Mouse (Mus musculus) limb, embryonic 14.5 days (tissue): ENCODE data around the gene Parp11. TPM values are rescaled to one million over a fixed set of nuclear protein-coding genes. Genes with fewer than 3 reads are reported as not detected.
"Not testable (repeated sequence)": the region's sequence is repeated elsewhere in the genome, so short reads cannot be mapped to it uniquely, and the experiment has no call there.

Experiments
- ATAC-seq: fragments of 200-750 bp; cut with Nextera tagmentation; 2 replicates; pipeline ENCODE4 v1.8.0; 2017; ENCODE audit warnings: low read depth, moderate number of reproducible peaks, moderate TSS enrichment; ENCODE audit not compliant: low FRiP score
- DNase-seq: peaks from one replicate; pipeline ENCODE4 v3.0.0-alpha.2; 2015; ENCODE audit warnings: low spot score
- H3K27ac ChIP-seq: fragments of 300-500 bp; sonication (generic); replicated peaks from 2 replicates; pipeline ENCODE4 v1.5.1; 2014; ENCODE audit warnings: low read depth, mild to moderate bottlenecking, low read length, moderate library complexity, mixed read lengths
- H3K27me3 ChIP-seq: fragments of 300-500 bp; sonication (generic); 2 replicates; pipeline ENCODE4 v1.6.1; 2014; ENCODE audit warnings: low read length, mixed read lengths; ENCODE audit not compliant: control insufficient read depth, insufficient read depth
- H3K36me3 ChIP-seq: fragments of 300-500 bp; sonication (generic); 2 replicates; pipeline ENCODE4 v1.6.1; 2014; ENCODE audit warnings: mild to moderate bottlenecking, low read length, moderate library complexity, mixed read lengths; ENCODE audit not compliant: control insufficient read depth, insufficient read depth
- H3K4me1 ChIP-seq: fragments of 300-500 bp; sonication (generic); 2 replicates; pipeline ENCODE4 v1.6.1; 2014; ENCODE audit warnings: antibody characterized with exemption, low read length, mixed read lengths; ENCODE audit not compliant: control insufficient read depth, insufficient read depth
- H3K4me2 ChIP-seq: fragments of 300-500 bp; sonication (generic); replicated peaks from 2 replicates; pipeline ENCODE4 v1.6.1; 2014; ENCODE audit warnings: low read depth, mild to moderate bottlenecking, low read length, moderate library complexity; ENCODE audit not compliant: severe bottlenecking
- H3K4me3 ChIP-seq: fragments of 300-500 bp; sonication (generic); replicated peaks from 2 replicates; pipeline ENCODE4 v1.5.1; 2014; ENCODE audit warnings: low read length
- H3K9ac ChIP-seq: fragments of 300-500 bp; sonication (generic); 2 replicates; pipeline ENCODE4 v1.6.1; 2014; ENCODE audit warnings: mild to moderate bottlenecking, low read depth, low read length, moderate library complexity; ENCODE audit not compliant: severe bottlenecking
- H3K9me3 ChIP-seq: fragments of 300-500 bp; sonication (generic); 2 replicates; pipeline ENCODE4 v1.6.1; 2016; ENCODE audit warnings: low read length; ENCODE audit not compliant: control insufficient read depth
- POLR2A ChIP-seq: fragments of 200-500 bp; IDR thresholded peaks from 2 replicates; pipeline ENCODE4 v1.8.0; 2012; ENCODE audit warnings: inconsistent platforms, mild to moderate bottlenecking, moderate library complexity, borderline replicate concordance; ENCODE audit not compliant: insufficient read depth, insufficient read length; ENCODE audit errors: extremely low read depth
- WGBS: fragments of 180-500 bp; shearing (Covaris S2); extraction: QIAGEN DNeasy Blood & Tissue Kit; methylation state at CpG from one replicate; pipeline ENCODE4 v1.1.7; 2014; 5-methylcytosine and 5-hydroxymethylcytosine counted together
- polyA plus RNA-seq, 2 experiments: library from polyadenylated mRNA; depleted of rRNA in 1 of 2; stranded (reverse) in 1 of 2; unstranded in 1 of 2; fragments of >200 nt; fragmentation: Nextera tagmentation in 1 of 2; extraction: Ambion mirVana in 1 of 2; gene quantifications; 2 replicates each; pipeline versions ENCODE4 v1.2.1 to v1.2.3; 2012 to 2014

The Parp11 gene
- polyA plus RNA-seq, 2 experiments = 25.4 to 27.8 TPM

- Histone ChIP-seq H3K9ac (0 out of 2 replicates have a peak overlapping the region, but pooled peaks have one; percentile 4), H3K27ac (no peak overlapping the region), H3K4me1 (peaks cover 10% of the 10 kb centered on the region), H3K4me2 (no peak overlapping the region), H3K9me3 (no peaks in the 10 kb centered on the region), H3K4me3 (no peak overlapping the region), H3K36me3 (peaks cover 19% of the 10 kb centered on the region), H3K27me3 (no peaks in the 10 kb centered on the region)
- DNase-seq = no peak
- TF ChIP-seq POLR2A = no peak
- 13% methylated on average over 6 of the region's 6 CpGs for WGBS
- ATAC-seq = no peak
Observed at GRCm38 (mm10) chr6:127495876-127496275, 49.2 kb downstream of the Parp11 start.

DNA sequence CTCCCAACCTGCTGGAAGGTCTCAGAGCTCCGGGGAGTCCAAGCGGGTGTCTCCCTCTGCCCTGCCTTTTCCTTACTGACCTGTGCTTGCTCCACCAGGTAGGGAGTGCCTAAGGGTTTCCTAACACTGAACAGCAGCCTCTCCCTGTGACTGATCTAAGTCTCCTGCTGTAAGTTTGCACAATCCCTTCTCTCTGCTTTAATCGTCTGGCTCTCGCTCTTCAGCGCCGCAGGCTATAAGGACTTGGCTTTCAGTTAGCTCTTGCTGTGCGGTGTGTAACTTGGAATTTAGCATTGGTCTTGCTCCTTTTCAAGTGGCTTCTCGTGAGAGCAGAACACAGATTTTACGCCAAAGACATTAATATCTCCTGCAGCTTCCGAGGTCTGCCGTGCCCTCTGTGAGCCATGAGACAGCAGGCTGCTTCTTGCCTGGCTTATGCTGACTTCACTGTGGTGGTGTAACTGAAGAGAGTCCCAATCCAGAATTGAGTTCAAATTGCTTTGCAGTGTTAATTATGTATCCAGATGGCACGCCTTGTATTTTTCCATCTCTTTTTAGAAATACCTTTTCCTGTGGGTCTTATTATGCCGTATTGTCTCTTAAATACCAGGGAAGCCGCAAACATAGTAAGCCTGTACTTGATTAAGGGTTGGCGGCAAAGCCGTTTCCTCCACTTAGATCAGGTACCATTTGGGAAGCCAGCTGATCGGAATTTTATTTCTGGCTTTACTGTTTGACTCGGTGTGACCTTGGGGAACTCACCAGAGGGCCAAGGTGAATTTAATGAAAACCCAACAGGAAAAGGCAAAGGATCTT lies 50.4 kb downstream of the Parp11 start:
- no peak overlapping the region for H3K27ac ChIP-seq
- H3K9ac ChIP-seq = no peak overlapping the region
- DNase-seq (peak; percentile 63), ATAC-seq (peak; percentile 71)
- no peaks in the 10 kb centered on the region for H3K27me3 ChIP-seq
- 32% methylated on average over 18 of the region's 18 CpGs for WGBS
- no peaks in the 10 kb centered on the region for H3K9me3 ChIP-seq
- no peak overlapping the region for H3K4me2 ChIP-seq
- H3K36me3 ChIP-seq = peaks cover 7% of the 10 kb centered on the region
- H3K4me3 ChIP-seq = no peak overlapping the region
- H3K4me1 ChIP-seq = peaks cover 10% of the 10 kb centered on the region
- no peak for TF ChIP-seq POLR2A

DNA sequence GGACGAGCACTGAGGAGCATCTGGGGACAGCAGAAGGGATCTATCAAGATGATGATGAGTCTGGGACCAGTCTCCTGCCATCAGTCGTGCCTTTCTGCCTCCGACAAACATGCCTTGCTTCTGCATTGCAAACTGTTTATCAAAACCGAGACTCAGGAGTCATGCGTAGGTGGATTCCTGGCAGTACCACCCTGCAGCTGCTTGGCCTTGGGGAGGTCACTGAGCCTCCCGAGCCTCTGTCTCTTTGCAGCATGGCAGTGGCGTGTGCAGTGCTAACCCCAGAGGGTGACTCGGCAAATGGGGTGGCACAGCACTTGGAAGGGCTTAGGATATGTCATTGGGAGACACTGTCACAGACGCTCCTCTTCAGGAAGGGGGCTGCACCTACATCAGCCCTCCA lies 53.5 kb downstream of the Parp11 start:
- H3K4me3 ChIP-seq = no peak overlapping the region
- peaks cover 10% of the 10 kb centered on the region for H3K4me1 ChIP-seq
- H3K27me3 ChIP-seq = no peaks in the 10 kb centered on the region
- no peak for ATAC-seq
- H3K9me3 ChIP-seq = no peaks in the 10 kb centered on the region
- H3K4me2 ChIP-seq = no peak overlapping the region
- no peak overlapping the region for H3K27ac ChIP-seq
- WGBS = 77% methylated on average over 9 of the region's 9 CpGs
- H3K36me3 ChIP-seq = no peaks in the 10 kb centered on the region
- H3K9ac ChIP-seq = no peak overlapping the region
- no peak for DNase-seq
- no peak for TF ChIP-seq POLR2A

DNA sequence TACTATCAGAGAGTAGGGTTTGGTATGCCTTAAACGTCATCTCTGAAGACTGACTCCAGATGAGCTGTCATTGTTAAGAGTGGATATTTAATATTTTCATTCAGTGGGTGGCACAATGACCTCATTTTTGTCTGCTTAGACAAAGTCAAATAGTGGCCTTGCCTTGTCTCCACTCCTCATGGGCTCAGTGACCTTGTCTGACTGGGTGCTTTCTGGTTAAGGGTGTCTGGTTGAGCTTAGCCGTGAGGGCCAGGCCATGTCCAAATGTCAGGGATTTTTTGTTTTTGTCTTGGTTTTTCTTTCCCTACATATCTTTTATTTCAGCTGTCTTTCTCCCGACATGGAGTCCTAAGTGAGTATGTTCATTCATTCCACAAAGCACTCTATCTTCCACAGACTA lies 54.2 kb downstream of the Parp11 start:
- Histone ChIP-seq H3K27ac (no peak overlapping the region), H3K4me3 (no peak overlapping the region), H3K4me1 (peaks cover 10% of the 10 kb centered on the region), H3K4me2 (no peak overlapping the region), H3K9me3 (no peaks in the 10 kb centered on the region), H3K9ac (no peak overlapping the region), H3K27me3 (no peaks in the 10 kb centered on the region), H3K36me3 (no peaks in the 10 kb centered on the region)
- ATAC-seq (no peak), DNase-seq (no peak)
- no peak for TF ChIP-seq POLR2A
- WGBS = 88% methylated on average over 3 of the region's 3 CpGs

DNA sequence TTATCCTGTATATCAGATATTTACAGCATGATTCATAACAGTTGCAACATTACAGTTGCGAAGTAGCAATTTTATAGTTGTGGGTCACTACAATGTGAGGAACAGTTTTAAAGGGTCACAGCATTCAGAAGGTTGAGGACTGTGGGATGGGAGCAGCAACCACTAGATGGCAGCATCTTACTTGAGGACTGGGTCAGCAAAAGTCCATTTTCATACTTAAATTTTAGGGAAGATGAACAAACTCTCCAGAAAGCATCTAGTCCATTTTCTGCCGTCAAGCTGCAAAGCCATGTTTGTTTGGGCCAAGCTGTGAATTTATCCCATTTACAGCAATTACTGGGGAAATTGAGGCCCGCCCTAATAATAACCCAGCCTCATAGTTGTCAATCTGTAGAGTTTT lies 55.9 kb downstream of the Parp11 start:
- Histone ChIP-seq H3K4me3 (no peak overlapping the region), H3K9me3 (no peaks in the 10 kb centered on the region), H3K36me3 (no peaks in the 10 kb centered on the region), H3K9ac (no peak overlapping the region), H3K4me1 (peaks cover 4% of the 10 kb centered on the region), H3K27ac (no peak overlapping the region), H3K27me3 (no peaks in the 10 kb centered on the region), H3K4me2 (no peak overlapping the region)
- ATAC-seq (no peak), DNase-seq (peak; percentile 67)
- TF ChIP-seq POLR2A = no peak
- 52% methylated on average over 3 of the region's 3 CpGs for WGBS

DNA sequence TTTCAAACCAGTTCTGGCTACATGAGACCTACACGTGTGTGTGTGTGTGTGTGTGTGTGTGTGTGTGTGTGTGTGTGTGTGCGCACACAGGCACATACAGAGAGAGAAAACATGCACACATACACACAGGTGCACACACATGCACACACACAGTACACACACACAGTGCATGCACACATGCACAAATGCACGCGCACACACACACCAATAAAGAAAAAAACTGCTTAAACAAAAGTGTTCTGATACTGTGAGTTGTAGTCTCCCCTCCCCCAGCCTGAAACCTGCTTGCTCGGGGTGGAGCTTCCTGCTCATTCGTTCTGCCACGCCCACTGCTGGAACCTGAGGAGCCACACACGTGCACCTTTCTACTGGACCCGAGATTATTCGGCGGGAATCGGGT lies 67.1 kb downstream of the Parp11 start:
- H3K27ac ChIP-seq, H3K36me3 ChIP-seq, DNase-seq, H3K4me1 ChIP-seq, ATAC-seq, H3K9ac ChIP-seq, H3K4me2 ChIP-seq, H3K27me3 ChIP-seq, H3K4me3 ChIP-seq, H3K9me3 ChIP-seq: not testable (repeated sequence)
- WGBS = 88% methylated on average over 5 of the region's 12 CpGs
